Mouse (Mus musculus): ENCODE measurements around the gene Pcsk2. TPM values are rescaled to one million over a fixed set of nuclear protein-coding genes. Genes with fewer than 3 reads are reported as not detected.

The Pcsk2 gene
- polyA plus RNA-seq, 1 experiment from 2014 or later = not detected

DNA sequence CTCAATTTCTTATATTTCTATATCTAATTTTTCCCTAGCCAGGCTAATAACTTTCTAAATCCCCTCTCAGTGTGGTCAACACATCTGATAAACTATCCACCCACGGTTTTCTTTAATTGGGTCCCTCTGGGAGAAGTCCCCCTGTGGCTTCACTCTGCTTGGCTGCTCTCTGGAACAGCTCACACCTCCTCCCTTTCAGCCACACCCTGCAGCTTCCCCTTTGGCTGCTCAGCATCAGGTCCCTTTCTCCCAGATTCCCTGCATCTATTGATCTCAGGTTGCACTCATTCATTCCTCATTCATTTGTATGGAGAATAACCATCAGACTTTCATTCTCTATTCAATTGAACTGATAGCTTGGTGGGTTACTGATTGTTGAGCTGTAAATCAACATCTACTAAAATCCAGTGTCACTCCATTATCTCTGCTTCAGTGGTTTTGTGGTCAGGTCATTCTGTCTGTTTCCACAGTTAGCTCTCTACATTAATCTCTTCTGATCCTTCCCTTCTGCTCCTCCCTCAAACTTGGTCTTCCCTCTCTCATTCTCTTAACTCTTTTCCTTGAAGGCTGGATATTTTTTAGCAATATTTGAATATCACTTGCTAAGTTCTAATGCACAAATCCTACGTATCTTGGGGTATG, 58.0 kb downstream of the Pcsk2 start:
- Histone ChIP-seq H3K79me2 (ENCODE audit: inconsistent target) (no peaks in the 10 kb centered on the region), H3K4me3 (ENCODE audit: inconsistent target) (no peak overlapping the region), H3K27ac (no peak overlapping the region), H3K36me3 (ENCODE audit: inconsistent target) (no peaks in the 10 kb centered on the region)
- 52% methylated on average over 2 of the region's 2 CpGs for WGBS (ENCODE audit: missing documents)

DNA sequence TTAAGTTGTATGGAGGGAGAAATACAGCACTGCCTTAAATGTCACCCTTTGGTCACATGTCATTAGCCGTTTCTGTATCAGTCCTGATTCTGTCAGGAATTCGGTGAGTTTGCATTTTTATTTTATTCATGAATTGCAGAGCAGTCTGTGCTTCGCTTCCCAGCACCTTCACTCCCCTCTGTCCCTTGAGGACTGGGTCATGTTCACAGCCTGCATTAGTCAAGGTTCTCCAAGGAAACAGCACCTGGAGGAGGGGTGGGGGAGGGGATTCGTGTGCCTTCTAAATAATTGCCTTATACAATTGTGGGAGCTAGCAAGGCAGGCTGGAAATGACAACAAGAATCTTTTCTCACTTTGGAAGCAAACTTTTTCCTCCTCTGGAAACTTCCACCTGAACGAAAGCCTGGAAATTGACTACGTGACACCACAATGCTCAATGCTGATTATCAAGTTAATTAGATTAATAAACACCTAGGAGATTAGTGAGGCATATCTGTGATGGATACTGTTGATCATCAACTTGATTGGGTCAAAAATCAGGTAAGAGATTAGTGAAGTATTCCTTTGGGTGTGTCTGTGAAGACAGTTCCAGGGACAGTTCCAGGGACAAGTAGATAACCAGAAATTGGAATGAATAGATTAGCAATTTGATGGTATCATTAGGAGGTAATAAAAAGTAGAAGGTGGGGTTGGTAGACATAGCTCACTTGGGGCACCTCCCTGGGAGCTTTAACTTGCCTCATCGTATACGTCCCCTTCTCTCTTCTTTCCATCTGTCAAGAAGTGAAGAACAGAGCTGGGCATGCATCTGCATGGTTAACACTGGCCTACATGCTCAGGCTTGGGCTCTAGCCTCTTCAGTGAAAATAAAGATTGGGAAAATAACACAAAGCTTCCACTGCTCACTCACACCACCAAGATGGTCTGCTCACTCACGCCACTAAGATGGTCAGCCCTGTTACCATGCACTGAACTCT, 64.7 kb downstream of the Pcsk2 start:
- WGBS (ENCODE audit: missing documents) = 81% methylated on average over 9 of the region's 9 CpGs
- no peaks in the 10 kb centered on the region for H3K36me3 ChIP-seq (ENCODE audit: inconsistent target)

DNA sequence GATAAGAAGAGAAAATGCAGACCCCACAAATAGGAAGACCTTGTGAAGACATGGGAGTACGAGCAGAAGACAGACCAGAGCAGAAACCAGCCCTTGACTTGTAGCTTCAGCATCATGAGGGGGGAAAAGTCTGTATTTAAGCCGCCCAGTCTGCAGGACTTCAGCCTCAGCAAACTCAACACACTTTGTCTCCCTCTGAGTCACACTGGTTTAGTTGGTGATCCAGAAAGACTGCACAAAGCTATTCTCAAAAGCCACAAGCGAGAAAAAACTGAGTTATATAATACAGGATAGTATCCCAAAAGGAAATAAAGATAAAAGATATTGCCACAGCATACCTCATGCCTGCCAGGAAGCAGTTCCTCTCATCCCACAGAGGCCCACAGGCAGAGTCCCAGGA, 67.5 kb downstream of the Pcsk2 start:
- no peaks in the 10 kb centered on the region for H3K36me3 ChIP-seq (ENCODE audit: inconsistent target)
- WGBS (ENCODE audit: missing documents) = 72% methylated on average over 3 of the region's 3 CpGs
- no peak overlapping the region for H3K27ac ChIP-seq
- H3K4me3 ChIP-seq (ENCODE audit: inconsistent target) = no peak overlapping the region
- H3K79me2 ChIP-seq (ENCODE audit: inconsistent target) = no peaks in the 10 kb centered on the region

More for the DNA sequence above, 64.7 kb downstream of the Pcsk2 start:
- no peak overlapping the region for H3K4me3 ChIP-seq (ENCODE audit: inconsistent target)
- H3K79me2 ChIP-seq (ENCODE audit: inconsistent target) = no peaks in the 10 kb centered on the region
- no peak overlapping the region for H3K27ac ChIP-seq

DNA sequence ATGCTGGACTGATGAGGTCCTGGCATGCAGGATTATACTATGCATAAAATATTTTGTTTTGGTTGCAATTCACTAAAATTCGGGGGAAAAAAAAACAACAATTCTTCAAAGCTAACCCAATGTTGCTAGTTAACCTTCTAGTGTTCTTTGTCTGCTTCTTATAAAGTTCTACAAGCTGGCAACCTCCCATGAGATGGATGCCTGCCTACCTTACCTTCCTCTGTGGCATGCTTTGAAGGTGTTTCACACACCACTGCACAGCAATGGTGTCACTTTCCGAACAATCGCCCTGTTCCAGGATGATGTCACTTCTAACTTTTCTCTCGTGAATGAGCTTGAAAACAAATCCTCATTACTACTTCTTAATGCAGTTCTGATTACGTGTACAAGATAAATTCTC, 68.8 kb downstream of the Pcsk2 start:
- Histone ChIP-seq H3K36me3 (ENCODE audit: inconsistent target) (no peaks in the 10 kb centered on the region), H3K79me2 (ENCODE audit: inconsistent target) (no peaks in the 10 kb centered on the region), H3K27ac (no peak overlapping the region), H3K4me3 (ENCODE audit: inconsistent target) (no peak overlapping the region)
- whole genome bisulfite sequencing (ENCODE audit: missing documents) = 80% methylated on average over 5 of the region's 5 CpGs

DNA sequence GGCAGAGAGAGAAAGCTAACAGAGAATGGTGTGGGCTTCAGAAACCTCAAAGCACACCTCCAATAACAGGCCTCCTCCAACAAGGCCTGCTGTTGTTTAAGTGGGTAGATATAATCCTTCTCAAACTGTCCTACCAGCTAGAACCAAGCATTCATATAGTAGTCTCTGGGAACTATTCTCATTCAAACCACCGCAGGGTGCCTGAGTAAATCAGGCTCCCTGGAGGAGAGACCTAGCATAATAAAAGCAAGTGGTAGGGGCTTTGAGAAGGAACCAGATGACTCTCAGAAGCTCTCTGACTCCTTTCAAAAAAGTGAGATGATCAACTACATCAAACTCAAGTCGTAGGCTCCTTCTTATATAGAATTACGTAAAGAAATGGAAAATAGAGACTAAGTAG, 75.0 kb downstream of the Pcsk2 start:
- WGBS (ENCODE audit: missing documents) = 62% methylated on average over 3 of the region's 3 CpGs
- no peaks in the 10 kb centered on the region for H3K79me2 ChIP-seq (ENCODE audit: inconsistent target)
- no peak overlapping the region for H3K4me3 ChIP-seq (ENCODE audit: inconsistent target)
- H3K27ac ChIP-seq = no peak overlapping the region
- H3K36me3 ChIP-seq (ENCODE audit: inconsistent target) = no peaks in the 10 kb centered on the region

DNA sequence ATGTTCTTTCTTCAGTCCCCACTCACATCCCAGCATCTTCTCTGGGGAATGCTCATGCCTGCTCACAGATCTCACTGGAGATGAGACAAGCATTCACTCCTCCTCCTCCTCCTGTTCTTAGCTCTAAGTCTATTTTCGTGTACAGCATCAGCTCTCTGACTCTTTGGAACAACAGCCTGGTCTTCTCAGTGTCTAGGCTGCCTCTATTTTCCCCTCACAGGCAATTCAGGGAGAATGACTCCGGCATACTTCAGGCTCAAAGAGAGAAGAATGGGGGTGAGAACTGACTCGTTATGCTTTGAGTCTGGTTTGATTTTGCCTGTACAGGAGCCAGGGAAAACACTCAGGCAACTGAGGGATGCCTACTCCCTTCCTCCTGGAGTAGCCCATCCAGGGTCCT, 78.0 kb downstream of the Pcsk2 start:
- H3K4me3 ChIP-seq (ENCODE audit: inconsistent target) = no peak overlapping the region
- WGBS (ENCODE audit: missing documents) = 66% methylated on average over 3 of the region's 3 CpGs
- H3K27ac ChIP-seq = no peak overlapping the region
- no peaks in the 10 kb centered on the region for H3K79me2 ChIP-seq (ENCODE audit: inconsistent target)
- H3K36me3 ChIP-seq (ENCODE audit: inconsistent target) = no peaks in the 10 kb centered on the region

DNA sequence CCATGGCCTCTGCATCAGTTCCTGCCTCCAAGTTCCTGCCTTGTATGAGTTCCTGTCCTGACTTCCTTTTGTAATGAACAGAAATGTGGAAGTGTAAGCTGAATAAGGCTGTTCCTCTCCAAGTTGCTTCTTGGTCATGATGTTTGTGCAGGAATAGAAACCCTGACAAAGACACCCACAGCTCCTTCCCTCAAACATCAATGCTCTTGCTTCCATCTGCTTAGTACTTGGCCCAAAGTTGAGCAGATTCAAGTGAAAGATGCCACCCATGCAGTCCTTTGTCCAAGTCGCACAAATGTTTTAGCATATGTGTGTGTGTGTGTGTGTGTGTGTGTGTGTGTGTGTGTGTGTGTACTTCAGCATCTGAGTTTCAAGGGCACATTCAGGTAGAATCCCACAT, 97.3 kb downstream of the Pcsk2 start:
- 100% methylated on average over 1 of the region's 1 CpGs for WGBS (ENCODE audit: missing documents)

DNA sequence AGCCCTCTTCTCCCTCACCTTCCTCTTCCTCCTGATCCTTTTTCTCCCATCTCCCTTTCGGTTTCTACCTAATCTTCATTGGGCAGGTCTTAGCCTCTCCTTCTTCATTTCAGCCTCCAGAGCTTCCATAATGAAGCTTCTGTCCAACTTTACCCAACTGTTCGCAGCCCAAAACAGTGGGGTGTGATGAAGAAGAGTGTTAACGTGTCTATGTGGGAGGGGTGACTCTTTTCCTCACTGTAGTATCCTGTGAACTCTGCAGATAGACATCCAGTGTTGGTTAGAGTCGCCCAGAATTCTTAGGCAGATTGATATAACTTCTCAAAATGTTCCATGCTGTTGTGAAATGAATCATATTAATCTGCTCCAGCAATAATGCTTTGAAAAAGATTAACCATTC, 98.4 kb downstream of the Pcsk2 start:
- 70% methylated on average over 4 of the region's 4 CpGs for WGBS (ENCODE audit: missing documents)
- H3K27ac ChIP-seq = no peak overlapping the region

More for the DNA sequence above, 97.3 kb downstream of the Pcsk2 start:
- no peaks in the 10 kb centered on the region for H3K79me2 ChIP-seq (ENCODE audit: inconsistent target)
- no peak overlapping the region for H3K27ac ChIP-seq
- H3K4me3 ChIP-seq (ENCODE audit: inconsistent target) = no peak overlapping the region
- no peaks in the 10 kb centered on the region for H3K36me3 ChIP-seq (ENCODE audit: inconsistent target)

DNA sequence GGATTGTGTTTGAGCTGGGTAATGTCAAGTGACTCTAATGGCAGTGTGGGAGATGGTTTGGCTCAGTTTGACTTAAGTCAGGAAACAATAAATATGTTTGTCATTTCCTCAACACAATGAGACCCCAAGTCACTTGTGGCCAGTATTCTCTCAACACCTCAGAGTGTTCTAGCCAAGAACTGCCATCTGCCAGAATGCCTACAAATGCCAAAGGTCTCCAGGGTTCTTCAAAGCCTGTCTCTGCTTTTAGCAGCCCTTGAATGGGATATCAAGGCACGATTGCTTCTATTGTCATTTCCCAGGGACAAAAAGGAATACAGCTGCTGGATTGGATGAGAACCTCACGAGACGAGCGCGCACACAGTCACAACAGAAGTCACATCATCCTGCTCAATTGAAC, 100.0 kb downstream of the Pcsk2 start:
- no peak overlapping the region for H3K27ac ChIP-seq
- no peak overlapping the region for H3K4me3 ChIP-seq (ENCODE audit: inconsistent target)
- H3K36me3 ChIP-seq (ENCODE audit: inconsistent target) = no peaks in the 10 kb centered on the region
- no peaks in the 10 kb centered on the region for H3K79me2 ChIP-seq (ENCODE audit: inconsistent target)
- 87% methylated on average over 5 of the region's 5 CpGs for WGBS (ENCODE audit: missing documents)

More for the DNA sequence above, 98.4 kb downstream of the Pcsk2 start:
- Histone ChIP-seq H3K36me3 (ENCODE audit: inconsistent target) (no peaks in the 10 kb centered on the region), H3K79me2 (ENCODE audit: inconsistent target) (no peaks in the 10 kb centered on the region), H3K4me3 (ENCODE audit: inconsistent target) (no peak overlapping the region)

DNA sequence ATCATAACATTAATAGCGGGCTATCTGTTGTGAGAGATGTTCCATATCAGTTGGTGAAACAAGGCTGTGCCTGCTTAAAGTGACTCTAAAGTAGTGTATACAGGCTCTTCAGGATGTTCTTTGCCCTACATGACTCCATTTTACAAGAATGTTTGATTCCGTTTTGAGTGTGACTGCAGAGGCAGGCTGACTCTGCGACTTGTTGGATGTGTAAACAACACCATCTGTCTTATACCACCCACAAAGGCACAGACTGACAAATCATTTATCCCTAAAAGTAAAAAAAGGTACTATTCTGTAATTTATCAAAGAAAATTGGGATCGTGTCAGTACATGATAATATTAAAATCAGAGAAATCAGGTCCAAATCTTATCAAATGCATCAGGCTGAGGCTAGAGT, 108.7 kb downstream of the Pcsk2 start:
- H3K4me3 ChIP-seq (ENCODE audit: inconsistent target) = no peak overlapping the region
- WGBS (ENCODE audit: missing documents) = 93% methylated on average over 4 of the region's 4 CpGs
- H3K79me2 ChIP-seq (ENCODE audit: inconsistent target) = no peaks in the 10 kb centered on the region
- H3K27ac ChIP-seq = no peak overlapping the region
- no peaks in the 10 kb centered on the region for H3K36me3 ChIP-seq (ENCODE audit: inconsistent target)

DNA sequence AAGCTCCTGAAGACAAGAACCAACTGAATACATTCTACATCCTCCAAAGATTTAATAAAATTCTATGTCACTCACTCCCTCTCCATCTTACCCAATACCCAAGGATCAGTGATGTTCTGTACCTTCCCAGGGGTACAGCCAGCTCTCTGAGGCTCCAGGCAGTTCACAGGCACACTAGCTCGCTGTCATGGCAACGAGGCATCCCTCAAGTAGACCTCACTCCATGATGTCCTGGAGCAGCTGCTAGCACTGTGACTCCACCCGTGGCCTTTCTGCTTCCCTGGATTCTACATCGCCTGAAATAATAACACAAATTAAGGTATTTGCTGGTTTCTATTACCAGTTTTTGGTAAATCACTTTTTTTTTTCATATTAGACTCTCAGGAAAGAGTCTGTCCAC, 111.0 kb downstream of the Pcsk2 start:
- Histone ChIP-seq H3K79me2 (ENCODE audit: inconsistent target) (no peaks in the 10 kb centered on the region), H3K4me3 (ENCODE audit: inconsistent target) (no peak overlapping the region), H3K36me3 (ENCODE audit: inconsistent target) (no peaks in the 10 kb centered on the region), H3K27ac (no peak overlapping the region)
- 72% methylated on average over 4 of the region's 4 CpGs for WGBS (ENCODE audit: missing documents)

DNA sequence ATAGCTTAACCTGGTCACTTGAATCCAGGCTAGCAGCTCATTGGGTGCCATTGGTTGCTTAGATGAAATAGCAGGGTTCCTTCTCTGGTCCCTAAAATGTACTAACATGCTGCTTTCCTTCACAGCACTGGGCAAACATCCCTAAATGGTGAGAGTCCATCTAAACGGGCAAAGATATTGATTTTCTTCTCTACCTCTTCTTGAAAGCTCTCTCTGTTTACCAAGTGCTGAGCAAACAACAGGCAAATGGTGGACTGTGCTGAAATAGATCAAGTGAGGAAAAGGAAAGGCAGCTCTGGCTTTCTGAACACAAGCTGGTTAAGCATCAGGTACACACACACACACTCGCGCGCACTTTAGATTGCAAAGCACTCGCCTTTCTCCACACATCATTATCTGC, 120.8 kb downstream of the Pcsk2 start:
- Histone ChIP-seq H3K79me2 (ENCODE audit: inconsistent target) (no peaks in the 10 kb centered on the region), H3K4me3 (ENCODE audit: inconsistent target) (no peak overlapping the region), H3K27ac (no peak overlapping the region), H3K36me3 (ENCODE audit: inconsistent target) (no peaks in the 10 kb centered on the region)
- WGBS (ENCODE audit: missing documents) = 97% methylated on average over 5 of the region's 5 CpGs

DNA sequence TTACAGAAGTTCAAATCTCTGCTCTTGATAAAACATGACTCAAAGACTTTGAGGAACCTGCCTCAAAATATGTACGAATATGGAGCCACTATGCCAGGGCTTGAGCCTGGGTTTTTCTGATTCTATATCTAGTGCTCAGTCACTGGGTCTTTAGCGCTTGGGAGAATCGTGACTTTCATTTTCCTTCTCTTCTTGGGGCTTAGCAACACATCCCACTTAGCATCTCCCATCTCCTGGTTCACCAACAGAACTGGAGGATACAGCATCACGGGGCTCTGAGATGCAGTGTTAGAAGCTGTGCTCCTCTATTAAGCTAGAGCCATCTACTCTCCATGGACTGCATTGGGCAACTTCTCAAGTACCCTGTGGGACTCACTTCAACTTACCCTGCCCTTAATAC, 131.9 kb downstream of the Pcsk2 start:
- Histone ChIP-seq H3K4me3 (ENCODE audit: inconsistent target) (no peak overlapping the region), H3K27ac (no peak overlapping the region), H3K79me2 (ENCODE audit: inconsistent target) (no peaks in the 10 kb centered on the region), H3K36me3 (ENCODE audit: inconsistent target) (no peaks in the 10 kb centered on the region)
- 95% methylated on average over 4 of the region's 4 CpGs for WGBS (ENCODE audit: missing documents)

DNA sequence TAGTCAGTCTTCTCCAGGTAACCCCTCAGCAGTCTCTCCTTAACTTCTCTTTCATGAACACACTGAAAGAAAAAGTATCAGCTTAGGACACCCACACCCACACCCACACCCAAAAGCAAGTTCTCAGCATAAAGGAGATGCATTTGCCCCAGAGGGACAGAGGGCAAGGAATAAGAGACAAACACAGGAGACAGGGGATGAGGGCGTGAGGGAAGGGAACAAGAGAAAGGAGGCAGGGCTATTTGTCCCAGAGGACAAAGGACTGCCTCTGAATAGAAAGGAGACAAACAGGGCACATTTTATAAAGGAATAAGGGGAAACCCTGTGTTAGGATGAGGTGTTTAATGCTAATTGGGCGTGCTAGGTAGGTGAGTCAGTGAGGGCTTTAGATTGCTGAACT, 133.6 kb downstream of the Pcsk2 start:
- no peak overlapping the region for H3K4me3 ChIP-seq (ENCODE audit: inconsistent target)
- H3K36me3 ChIP-seq (ENCODE audit: inconsistent target) = no peaks in the 10 kb centered on the region
- no peaks in the 10 kb centered on the region for H3K79me2 ChIP-seq (ENCODE audit: inconsistent target)
- no peak overlapping the region for H3K27ac ChIP-seq
- 73% methylated on average over 2 of the region's 2 CpGs for WGBS (ENCODE audit: missing documents)

DNA sequence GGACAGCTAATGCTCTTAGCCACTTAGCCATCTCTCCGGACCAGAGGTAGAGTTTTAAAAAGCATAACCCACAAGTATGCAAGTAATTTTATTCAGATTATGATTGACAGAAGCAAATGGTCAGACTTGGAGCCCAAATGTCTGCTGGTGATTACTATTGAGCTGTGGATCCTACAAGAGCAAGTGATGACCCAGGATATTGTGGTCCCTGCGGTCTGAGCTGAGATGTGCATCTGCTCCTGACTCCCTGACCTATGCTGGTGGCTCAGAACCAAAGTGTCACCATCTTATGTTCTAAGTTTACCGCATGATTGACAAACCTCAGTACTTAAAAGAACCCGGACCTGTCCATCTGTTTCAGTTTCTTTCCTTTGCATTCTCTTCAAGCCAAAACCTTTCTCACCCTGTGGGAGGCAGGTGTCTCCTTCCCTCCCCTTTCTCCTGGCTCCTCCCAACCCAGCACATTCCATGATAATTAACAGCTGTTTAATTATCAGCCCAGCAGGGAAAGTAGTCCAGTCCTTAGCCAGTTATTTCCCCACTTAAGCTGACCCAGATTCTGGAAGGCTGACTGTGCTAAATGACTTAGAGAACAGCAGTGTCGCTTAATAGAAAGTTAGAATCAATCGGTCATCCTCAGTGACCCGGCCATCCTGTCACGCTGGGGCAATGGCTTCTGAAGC, 136.1 kb downstream of the Pcsk2 start:
- H3K79me2 ChIP-seq (ENCODE audit: inconsistent target) = no peaks in the 10 kb centered on the region
- no peak overlapping the region for H3K4me3 ChIP-seq (ENCODE audit: inconsistent target)
- H3K27ac ChIP-seq = no peak overlapping the region
- H3K36me3 ChIP-seq (ENCODE audit: inconsistent target) = no peaks in the 10 kb centered on the region
- 83% methylated on average over 8 of the region's 8 CpGs for WGBS (ENCODE audit: missing documents)

All from macrophage (primary cell).